Mouse (Mus musculus): Measurements from ENCODE around the gene Ahdc1. TPM values are rescaled to one million over a fixed set of nuclear protein-coding genes. Genes with fewer than 3 reads are reported as not detected.
A peak's percentile ranks its signal among the peaks of the same experiment; 100 is the strongest.

The Ahdc1 gene
- polyA plus RNA-seq, 1 experiment from 2014 or later, result 12.6 TPM

DNA sequence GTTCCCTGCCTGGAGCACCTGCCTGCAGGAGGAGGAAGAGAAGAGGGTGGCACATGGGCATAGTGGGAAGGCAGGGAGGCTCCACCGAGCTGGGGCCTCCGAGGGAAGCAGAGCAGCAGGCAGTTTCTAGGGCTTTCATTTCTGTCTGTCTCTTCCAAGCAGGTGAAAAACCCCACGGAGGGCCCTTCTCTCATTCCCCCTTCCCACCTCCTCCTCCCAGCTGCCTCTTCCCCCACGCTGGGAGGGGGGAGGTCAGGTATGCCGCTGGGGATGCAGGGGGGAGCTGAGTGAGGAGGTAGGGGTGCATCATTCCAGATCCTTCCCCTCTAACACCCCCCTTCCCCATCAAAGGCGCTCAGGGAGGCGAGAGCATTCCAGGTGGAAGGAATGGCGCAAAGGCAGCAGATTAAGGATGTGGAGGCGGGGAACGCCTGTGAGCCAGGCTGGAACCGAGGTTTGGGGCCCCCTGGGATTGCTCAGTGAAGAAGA, 109.8 kb downstream of the Ahdc1 start:
- H3K9me3 ChIP-seq, result no peaks in the 10 kb centered on the region
- peaks cover 22% of the 10 kb centered on the region for H3K4me1 ChIP-seq (replicated peaks)
- H3K27ac ChIP-seq, result peak overlapping the region; percentile 47
- 0 out of 2 replicates have a peak overlapping the region, but pooled peaks have one; percentile 6 for H3K4me2 ChIP-seq (replicated peaks)
- no peaks in the 10 kb centered on the region for H3K36me3 ChIP-seq
- H3K9ac ChIP-seq (replicated peaks), result 0 out of 2 replicates have a peak overlapping the region, but pooled peaks have one; percentile 28
- no peak for ATAC-seq
- H3K4me3 ChIP-seq (replicated peaks), result no peak overlapping the region
- WGBS, result 7% methylated on average over 9 of the region's 11 CpGs
- no peaks in the 10 kb centered on the region for H3K27me3 ChIP-seq

DNA sequence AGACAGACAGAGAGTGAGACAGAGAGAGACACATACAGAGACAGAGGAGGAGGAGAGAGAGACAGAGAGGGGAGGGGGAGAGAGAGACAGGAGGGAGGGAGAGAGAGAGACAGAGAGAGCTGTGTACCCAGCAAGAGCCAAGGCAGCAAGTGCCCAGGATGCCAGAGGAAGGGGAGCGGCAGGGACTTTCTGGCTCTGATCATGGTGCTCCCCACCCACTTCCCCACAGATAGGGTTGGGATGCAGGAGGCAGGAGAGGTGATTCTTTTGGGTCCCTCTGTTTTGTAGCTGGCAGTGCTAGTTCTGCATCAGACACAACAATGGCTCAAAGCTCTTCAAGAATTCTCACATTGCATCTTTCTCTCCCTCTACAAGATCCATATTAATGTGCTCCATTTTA, 110.4 kb downstream of the Ahdc1 start:
- Histone ChIP-seq H3K27me3 (no peaks in the 10 kb centered on the region), H3K27ac (no peak overlapping the region), H3K4me2 (replicated peaks) (no peak overlapping the region), H3K36me3 (no peaks in the 10 kb centered on the region), H3K9me3 (no peaks in the 10 kb centered on the region), H3K4me3 (replicated peaks) (no peak overlapping the region), H3K4me1 (replicated peaks) (peaks cover 18% of the 10 kb centered on the region), H3K9ac (replicated peaks) (no peak overlapping the region)
- no peak for ATAC-seq
- 67% methylated on average over 1 of the region's 1 CpGs for WGBS

DNA sequence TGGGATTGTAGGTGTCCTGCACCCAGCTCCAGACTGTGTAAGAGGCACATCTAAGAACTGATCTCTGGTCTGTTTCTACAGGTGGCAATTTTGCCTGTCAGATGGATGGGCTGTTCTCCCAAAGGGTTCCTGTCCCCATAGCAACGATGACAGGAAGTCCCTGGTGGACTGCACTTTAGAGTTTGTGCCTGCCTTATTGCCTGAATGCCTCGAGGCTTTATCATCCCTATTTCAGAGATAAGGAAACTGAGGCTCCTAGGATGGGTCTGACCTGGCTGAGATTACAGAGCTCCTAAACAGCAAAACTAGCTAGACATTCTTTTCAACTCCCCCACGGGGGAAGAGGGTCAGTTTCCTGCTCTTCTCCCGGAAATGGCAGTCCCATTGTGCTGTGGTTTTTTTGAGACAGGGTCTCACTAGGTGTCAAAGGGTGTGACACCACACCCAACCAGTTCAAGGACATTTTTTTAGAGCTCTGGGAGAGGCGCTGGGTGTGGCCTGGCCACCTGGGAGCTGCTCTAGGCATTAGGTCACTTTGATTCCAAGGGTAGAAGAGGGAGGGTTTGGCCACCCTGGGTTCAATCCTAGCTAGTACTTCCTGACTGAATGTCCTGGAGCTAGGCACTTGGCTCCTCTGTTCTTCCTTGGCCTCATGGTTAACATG, 111.0 kb downstream of the Ahdc1 start:
- Histone ChIP-seq H3K4me1 (replicated peaks) (peaks cover 17% of the 10 kb centered on the region), H3K36me3 (no peaks in the 10 kb centered on the region), H3K9ac (replicated peaks) (no peak overlapping the region), H3K4me2 (replicated peaks) (no peak overlapping the region), H3K4me3 (replicated peaks) (no peak overlapping the region), H3K27ac (no peak overlapping the region), H3K27me3 (no peaks in the 10 kb centered on the region), H3K9me3 (no peaks in the 10 kb centered on the region)
- no peak for ATAC-seq
- 54% methylated on average over 5 of the region's 5 CpGs for WGBS

DNA sequence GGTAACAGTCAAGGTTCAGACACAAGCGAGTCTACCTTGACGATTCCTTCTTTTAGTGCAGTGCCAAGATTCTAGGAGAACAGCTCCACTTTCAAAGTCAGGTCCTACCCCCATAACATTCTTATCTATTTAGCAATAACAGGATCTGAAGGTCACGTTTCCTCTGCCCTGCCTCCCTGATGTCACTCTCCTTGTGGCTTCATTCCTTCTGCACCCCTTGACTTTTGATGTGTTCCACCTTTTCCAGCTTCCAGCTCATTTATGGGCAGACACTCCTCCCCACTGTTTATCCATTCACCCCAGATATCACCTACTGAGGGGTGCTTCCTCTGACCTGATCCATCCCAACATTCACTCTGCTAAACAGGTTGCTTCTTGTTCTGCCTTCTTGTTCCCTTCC, 116.0 kb downstream of the Ahdc1 start:
- Histone ChIP-seq H3K36me3 (no peaks in the 10 kb centered on the region), H3K4me3 (replicated peaks) (no peak overlapping the region), H3K9ac (replicated peaks) (no peak overlapping the region), H3K27ac (no peak overlapping the region), H3K4me1 (replicated peaks) (peaks cover 21% of the 10 kb centered on the region), H3K4me2 (replicated peaks) (no peak overlapping the region), H3K9me3 (no peaks in the 10 kb centered on the region), H3K27me3 (no peaks in the 10 kb centered on the region)
- no peak for ATAC-seq
- WGBS, result 86% methylated on average over 3 of the region's 3 CpGs

Other genes starting within 250 kb of the Ahdc1 start
- gene Rpa2, start 242.9 kb upstream of the Ahdc1 start, polyA plus RNA-seq (2015; fragmentation: Nextera tagmentation; extraction: Ambion mirVana), result 58.2 and 58.6 TPM in 2 replicates
- 0.46 and 0.67 TPM in 2 replicates for gene Themis2, start 214.9 kb upstream of the Ahdc1 start, polyA plus RNA-seq (2015; fragmentation: Nextera tagmentation; extraction: Ambion mirVana)
- gene Ppp1r8, start 168.1 kb upstream of the Ahdc1 start, polyA plus RNA-seq (2015; fragmentation: Nextera tagmentation; extraction: Ambion mirVana), result 59.8 and 60.4 TPM in 2 replicates
- 133 and 144 TPM in 2 replicates for gene Stx12, start 126.8 kb upstream of the Ahdc1 start, polyA plus RNA-seq (2015; fragmentation: Nextera tagmentation; extraction: Ambion mirVana)
- gene Fam76a, start 88.7 kb upstream of the Ahdc1 start, polyA plus RNA-seq (2015; fragmentation: Nextera tagmentation; extraction: Ambion mirVana), result 39.1 and 45.1 TPM in 2 replicates
- 0.12 TPM in 1 of 2 replicates, not detected in the other for gene Fgr, start 37.2 kb upstream of the Ahdc1 start, polyA plus RNA-seq (2015; fragmentation: Nextera tagmentation; extraction: Ambion mirVana)
- gene Wasf2, start 119.2 kb downstream of the Ahdc1 start, polyA plus RNA-seq (2015; fragmentation: Nextera tagmentation; extraction: Ambion mirVana), result 28.8 and 34.2 TPM in 2 replicates
- 0.67 and 1.3 TPM in 2 replicates for gene Cd164l2, start 200.9 kb downstream of the Ahdc1 start, polyA plus RNA-seq (2015; fragmentation: Nextera tagmentation; extraction: Ambion mirVana)
- 0.22 and 0.67 TPM in 2 replicates for gene Gpr3, start 201.3 kb downstream of the Ahdc1 start, polyA plus RNA-seq (2015; fragmentation: Nextera tagmentation; extraction: Ambion mirVana)
- 0.79 and 2.3 TPM in 2 replicates for gene Map3k6, start 229.6 kb downstream of the Ahdc1 start, polyA plus RNA-seq (2015; fragmentation: Nextera tagmentation; extraction: Ambion mirVana)